Mouse (Mus musculus): ENCODE data around the gene N6amt1. TPM values are rescaled to one million over a fixed set of nuclear protein-coding genes. Genes with fewer than 3 reads are reported as not detected.

The N6amt1 gene
- polyA plus RNA-seq, 1 experiment from 2014 or later, result 21.0 TPM

DNA sequence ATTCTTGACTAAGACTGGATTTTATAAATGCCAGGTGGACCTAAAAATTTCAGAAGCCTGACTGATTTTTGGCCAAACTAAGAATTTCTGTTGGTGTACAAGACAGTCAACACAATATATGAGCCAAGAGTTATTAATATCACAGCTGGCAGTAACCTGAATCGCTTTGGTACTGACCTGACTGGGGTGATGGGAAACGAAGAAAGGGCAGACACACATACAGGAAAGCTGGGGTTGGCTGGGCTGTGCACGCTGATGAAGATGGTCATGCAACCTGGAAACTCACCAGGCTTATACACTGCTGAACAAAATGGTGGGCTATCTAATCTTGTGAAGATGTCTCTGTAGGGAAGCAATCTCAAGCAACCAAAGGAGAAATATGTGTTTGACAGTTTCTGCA, 24.0 kb upstream of the N6amt1 start:
- Histone ChIP-seq H3K4me3 (replicated peaks; ENCODE audit: low read length) (no peak overlapping the region), H3K36me3 (replicated peaks; ENCODE audit: control insufficient read depth, insufficient read depth) (no peaks in the 10 kb centered on the region), H3K4me2 (replicated peaks) (no peak overlapping the region), H3K27ac (no peak overlapping the region), H3K9ac (no peak overlapping the region), H3K27me3 (ENCODE audit: control insufficient read depth, insufficient read depth, low read length) (no peaks in the 10 kb centered on the region), H3K4me1 (replicated peaks; ENCODE audit: control insufficient read depth, insufficient read depth, low read length) (no peaks in the 10 kb centered on the region), H3K9me3 (ENCODE audit: control insufficient read depth, low read length) (no peaks in the 10 kb centered on the region)
- ATAC-seq (ENCODE audit: low FRiP score), result no peak
- 92% methylated on average over 3 of the region's 3 CpGs for WGBS
- no peak for DNase-seq (ENCODE audit: low spot score)

GRCm38 (mm10) chr16:87334756-87335155, 19.2 kb upstream of the N6amt1 start:
- Histone ChIP-seq H3K27ac (no peak overlapping the region), H3K36me3 (replicated peaks; ENCODE audit: control insufficient read depth, insufficient read depth) (no peaks in the 10 kb centered on the region), H3K4me2 (replicated peaks) (no peak overlapping the region), H3K4me1 (replicated peaks; ENCODE audit: control insufficient read depth, insufficient read depth, low read length) (no peaks in the 10 kb centered on the region), H3K27me3 (ENCODE audit: control insufficient read depth, insufficient read depth, low read length) (no peaks in the 10 kb centered on the region), H3K4me3 (replicated peaks; ENCODE audit: low read length) (no peak overlapping the region), H3K9ac (no peak overlapping the region), H3K9me3 (ENCODE audit: control insufficient read depth, low read length) (no peaks in the 10 kb centered on the region)
- WGBS, result 92% methylated on average over 3 of the region's 3 CpGs
- ATAC-seq (ENCODE audit: low FRiP score) (no peak), DNase-seq (ENCODE audit: low spot score) (no peak)

DNA sequence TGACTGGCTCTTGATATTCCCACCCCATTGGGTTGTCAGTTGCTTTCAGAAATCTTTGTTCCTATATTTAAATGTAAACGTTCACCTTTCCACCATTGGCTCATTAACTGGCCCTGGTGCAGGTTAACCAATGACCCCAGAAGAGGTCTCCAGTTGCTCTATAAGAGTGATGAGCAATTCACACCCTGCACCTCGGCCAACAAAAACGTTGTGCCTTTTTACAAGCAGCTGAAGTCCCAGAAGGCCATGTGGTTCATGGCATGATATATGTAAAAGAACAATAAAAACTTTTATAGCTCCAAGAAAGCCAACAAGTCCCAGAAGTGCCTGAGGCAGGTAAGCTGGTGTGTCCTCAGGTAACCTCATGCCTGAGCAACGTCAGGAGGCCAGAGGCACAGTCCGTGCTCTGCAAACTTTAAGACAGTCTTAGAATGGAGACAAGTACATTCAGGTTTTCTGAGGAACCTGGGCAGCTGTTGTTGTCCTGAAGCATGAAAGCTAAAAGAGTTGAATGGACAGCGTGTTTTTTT, 12.9 kb upstream of the N6amt1 start:
- no peak overlapping the region for H3K9ac ChIP-seq
- DNase-seq (ENCODE audit: low spot score) (no peak), ATAC-seq (ENCODE audit: low FRiP score) (no peak)
- H3K36me3 ChIP-seq (replicated peaks; ENCODE audit: control insufficient read depth, insufficient read depth), result no peaks in the 10 kb centered on the region
- no peaks in the 10 kb centered on the region for H3K9me3 ChIP-seq (ENCODE audit: control insufficient read depth, low read length)
- H3K27ac ChIP-seq, result no peak overlapping the region
- no peak overlapping the region for H3K4me3 ChIP-seq (replicated peaks; ENCODE audit: low read length)
- H3K4me2 ChIP-seq (replicated peaks), result no peak overlapping the region
- H3K4me1 ChIP-seq (replicated peaks; ENCODE audit: control insufficient read depth, insufficient read depth, low read length), result no peaks in the 10 kb centered on the region
- no peaks in the 10 kb centered on the region for H3K27me3 ChIP-seq (ENCODE audit: control insufficient read depth, insufficient read depth, low read length)
- 87% methylated on average over 6 of the region's 6 CpGs for WGBS

DNA sequence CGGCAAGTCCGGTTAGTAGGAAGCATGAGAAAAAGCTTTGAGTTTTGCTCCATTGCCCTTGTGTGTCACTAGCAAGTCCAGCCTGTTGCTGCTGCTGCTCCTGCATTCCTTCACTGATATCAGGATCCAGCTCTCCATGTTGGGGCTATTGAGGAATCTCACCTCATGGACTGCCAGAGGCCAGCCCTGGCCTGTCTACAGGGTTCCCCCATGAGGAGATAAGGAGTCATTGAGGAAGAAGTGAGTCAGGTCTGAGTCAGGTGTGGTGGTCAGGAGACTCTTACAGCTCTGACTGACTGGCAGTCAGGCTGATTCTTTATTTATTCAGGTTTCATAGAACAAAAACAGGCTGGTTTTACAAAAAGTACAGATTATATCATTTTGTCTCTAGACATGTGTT, 5.9 kb upstream of the N6amt1 start:
- WGBS, result 99% methylated on average over 2 of the region's 2 CpGs
- Histone ChIP-seq H3K36me3 (replicated peaks; ENCODE audit: control insufficient read depth, insufficient read depth) (no peaks in the 10 kb centered on the region), H3K9ac (no peak overlapping the region), H3K9me3 (ENCODE audit: control insufficient read depth, low read length) (no peaks in the 10 kb centered on the region), H3K4me3 (replicated peaks; ENCODE audit: low read length) (no peak overlapping the region), H3K4me1 (replicated peaks; ENCODE audit: control insufficient read depth, insufficient read depth, low read length) (no peaks in the 10 kb centered on the region), H3K27me3 (ENCODE audit: control insufficient read depth, insufficient read depth, low read length) (no peaks in the 10 kb centered on the region), H3K27ac (no peak overlapping the region), H3K4me2 (replicated peaks) (no peak overlapping the region)
- ATAC-seq (ENCODE audit: low FRiP score), result no peak
- DNase-seq (ENCODE audit: low spot score), result no peak

DNA sequence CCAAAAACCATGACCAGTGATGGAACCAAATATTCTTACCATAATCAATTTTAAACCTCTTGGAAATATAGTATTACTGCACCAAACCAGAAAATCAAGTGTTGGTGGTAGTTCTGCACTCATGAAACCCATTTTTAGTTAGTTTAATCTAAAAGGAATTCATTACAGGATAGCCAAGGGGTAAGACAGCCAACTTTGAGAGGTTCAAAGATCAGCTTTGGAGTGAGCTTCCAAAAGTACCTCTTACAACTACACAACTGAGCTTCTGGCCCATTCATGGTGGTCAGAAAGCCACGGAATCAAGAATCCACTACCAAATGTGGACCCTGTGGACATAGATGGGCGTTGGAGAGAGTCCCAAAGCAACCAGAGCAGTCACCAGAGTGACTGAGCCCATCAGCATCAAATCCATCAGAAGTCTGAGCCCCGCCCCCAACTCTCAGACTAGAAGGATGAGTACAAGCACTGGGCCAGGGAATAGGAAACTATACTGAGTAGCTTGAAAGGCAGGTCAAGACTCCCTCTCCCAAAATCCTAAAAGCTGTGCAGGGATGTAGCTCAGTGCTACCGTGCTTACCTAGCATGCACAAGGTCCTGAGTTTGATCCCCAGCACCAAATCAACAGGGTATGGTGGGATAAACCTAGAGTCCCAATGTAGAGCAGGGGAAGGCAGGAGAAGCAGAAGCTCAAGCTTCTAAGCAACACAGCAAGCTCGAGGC, 2.4 kb upstream of the N6amt1 start:
- WGBS, result 81% methylated on average over 5 of the region's 5 CpGs
- H3K27me3 ChIP-seq (ENCODE audit: control insufficient read depth, insufficient read depth, low read length), result no peaks in the 10 kb centered on the region

GRCm38 (mm10) chr16:87353605-87354004, 380 bp upstream of the N6amt1 start:
- Histone ChIP-seq H3K4me2 (replicated peaks) (peak overlapping the region; percentile 67), H3K9ac (no peak overlapping the region), H3K4me1 (replicated peaks; ENCODE audit: control insufficient read depth, insufficient read depth, low read length) (peaks cover 5% of the 10 kb centered on the region; the same call in 1 of the 2 replicates), H3K4me3 (replicated peaks; ENCODE audit: low read length) (peak overlapping the region; percentile 70), H3K27ac (no peak overlapping the region), H3K36me3 (replicated peaks; ENCODE audit: control insufficient read depth, insufficient read depth) (peaks cover 12% of the 10 kb centered on the region), H3K9me3 (ENCODE audit: control insufficient read depth, low read length) (no peaks in the 10 kb centered on the region), H3K27me3 (ENCODE audit: control insufficient read depth, insufficient read depth, low read length) (no peaks in the 10 kb centered on the region)
- peak; percentile 25 for DNase-seq (ENCODE audit: low spot score)
- ATAC-seq (ENCODE audit: low FRiP score), result no peak
- 97% methylated on average over 1 of the region's 1 CpGs for WGBS

More for the DNA sequence above, 2.4 kb upstream of the N6amt1 start:
- no peak overlapping the region for H3K4me3 ChIP-seq (replicated peaks; ENCODE audit: low read length)
- H3K9me3 ChIP-seq (ENCODE audit: control insufficient read depth, low read length), result no peaks in the 10 kb centered on the region
- H3K36me3 ChIP-seq (replicated peaks; ENCODE audit: control insufficient read depth, insufficient read depth), result 0 out of 2 replicates have a peak, but pooled peaks cover under 1% of the 10 kb centered on the region
- no peak overlapping the region for H3K27ac ChIP-seq
- H3K4me2 ChIP-seq (replicated peaks), result no peak overlapping the region
- peaks cover 5% of the 10 kb centered on the region; the same call in 1 of the 2 replicates for H3K4me1 ChIP-seq (replicated peaks; ENCODE audit: control insufficient read depth, insufficient read depth, low read length)
- ATAC-seq (ENCODE audit: low FRiP score), result no peak
- H3K9ac ChIP-seq, result no peak overlapping the region
- no peak for DNase-seq (ENCODE audit: low spot score)

DNA sequence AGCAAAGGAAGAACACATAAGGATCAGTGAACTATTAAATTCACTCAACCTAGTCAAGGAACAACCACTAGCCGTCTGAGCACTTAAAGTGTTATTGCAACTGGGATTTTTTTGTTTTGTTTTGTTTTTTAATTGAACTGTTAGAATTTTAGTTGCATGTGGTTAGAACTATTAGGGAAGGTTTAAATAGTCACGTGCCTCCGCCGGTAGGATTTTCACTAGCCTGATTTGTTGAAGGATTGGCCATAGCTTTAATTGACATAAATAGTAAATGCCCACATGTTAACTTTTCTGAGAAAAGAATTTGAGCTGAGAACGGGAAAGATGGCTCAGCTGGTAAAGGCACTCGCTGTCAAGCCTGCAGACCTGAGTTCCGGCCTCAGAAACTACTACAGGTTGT, 763 bp downstream of the N6amt1 start:
- 80% methylated on average over 7 of the region's 7 CpGs for WGBS
- H3K4me2 ChIP-seq (replicated peaks), result peak overlapping the region; percentile 67
- H3K27me3 ChIP-seq (ENCODE audit: control insufficient read depth, insufficient read depth, low read length), result no peaks in the 10 kb centered on the region
- peak overlapping the region; percentile 95; the same call in 1 of the 2 replicates for H3K27ac ChIP-seq
- peak overlapping the region; percentile 83 for H3K9ac ChIP-seq
- H3K36me3 ChIP-seq (replicated peaks; ENCODE audit: control insufficient read depth, insufficient read depth), result peaks cover 14% of the 10 kb centered on the region
- peaks cover 5% of the 10 kb centered on the region; the same call in 1 of the 2 replicates for H3K4me1 ChIP-seq (replicated peaks; ENCODE audit: control insufficient read depth, insufficient read depth, low read length)
- H3K4me3 ChIP-seq (replicated peaks; ENCODE audit: low read length), result peak overlapping the region; percentile 70
- ATAC-seq (ENCODE audit: low FRiP score), result no peak
- DNase-seq (ENCODE audit: low spot score), result no peak
- no peaks in the 10 kb centered on the region for H3K9me3 ChIP-seq (ENCODE audit: control insufficient read depth, low read length)

DNA sequence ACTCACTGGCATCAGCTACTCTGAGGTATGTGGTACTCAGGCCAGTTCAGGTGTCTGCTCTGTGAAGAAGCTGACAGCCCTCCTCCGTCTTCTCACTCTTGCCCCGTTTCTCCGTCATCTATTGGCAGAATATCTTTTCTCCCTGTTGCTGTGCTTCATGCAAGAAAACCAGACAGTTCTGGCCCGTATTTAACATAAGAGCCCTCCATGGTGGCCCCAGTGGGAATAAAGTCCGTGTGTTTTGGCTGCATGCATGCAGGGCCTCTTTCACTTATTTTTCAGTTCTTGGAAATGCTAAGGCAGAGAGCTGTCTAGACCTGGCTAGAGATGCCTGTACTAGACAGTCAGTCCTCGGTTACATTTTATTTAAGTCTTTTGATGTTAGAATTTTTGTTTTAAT, 6.1 kb downstream of the N6amt1 start:
- Histone ChIP-seq H3K27me3 (ENCODE audit: control insufficient read depth, insufficient read depth, low read length) (no peaks in the 10 kb centered on the region), H3K4me1 (replicated peaks; ENCODE audit: control insufficient read depth, insufficient read depth, low read length) (no peaks in the 10 kb centered on the region), H3K9me3 (ENCODE audit: control insufficient read depth, low read length) (no peaks in the 10 kb centered on the region), H3K36me3 (replicated peaks; ENCODE audit: control insufficient read depth, insufficient read depth) (peaks cover 52% of the 10 kb centered on the region), H3K9ac (no peak overlapping the region), H3K4me2 (replicated peaks) (no peak overlapping the region), H3K27ac (no peak overlapping the region), H3K4me3 (replicated peaks; ENCODE audit: low read length) (no peak overlapping the region)
- DNase-seq (ENCODE audit: low spot score), result no peak
- WGBS, result 94% methylated on average over 6 of the region's 6 CpGs
- ATAC-seq (ENCODE audit: low FRiP score), result no peak

GRCm38 (mm10) chr16:87364231-87364630, 10.2 kb downstream of the N6amt1 start:
- Histone ChIP-seq H3K36me3 (replicated peaks; ENCODE audit: control insufficient read depth, insufficient read depth) (peaks cover 57% of the 10 kb centered on the region), H3K4me3 (replicated peaks; ENCODE audit: low read length) (no peak overlapping the region), H3K27me3 (ENCODE audit: control insufficient read depth, insufficient read depth, low read length) (no peaks in the 10 kb centered on the region), H3K27ac (no peak overlapping the region), H3K4me2 (replicated peaks) (no peak overlapping the region), H3K9ac (no peak overlapping the region), H3K4me1 (replicated peaks; ENCODE audit: control insufficient read depth, insufficient read depth, low read length) (no peaks in the 10 kb centered on the region), H3K9me3 (ENCODE audit: control insufficient read depth, low read length) (no peaks in the 10 kb centered on the region)
- 94% methylated on average over 4 of the region's 4 CpGs for WGBS
- no peak for ATAC-seq (ENCODE audit: low FRiP score)
- no peak for DNase-seq (ENCODE audit: low spot score)

All from hindbrain, embryonic 14.5 days (tissue).